Mouse (Mus musculus): ENCODE measurements around the gene Mrpl38. TPM values are rescaled to one million over a fixed set of nuclear protein-coding genes. Genes with fewer than 3 reads are reported as not detected.

The Mrpl38 gene
- polyA plus RNA-seq, 1 experiment from 2014 or later: 102 TPM

GRCm38 (mm10) chr11:116111611-116112203 lies 27.0 kb downstream of the Mrpl38 start:
- Histone ChIP-seq H3K27me3 (ENCODE audit: control insufficient read depth, insufficient read depth, low read length) (peaks cover 50% of the 10 kb centered on the region), H3K9me3 (replicated peaks; ENCODE audit: control insufficient read depth, low read length) (no peaks in the 10 kb centered on the region), H3K4me2 (ENCODE audit: low read depth, low read length) (no peak overlapping the region), H3K9ac (replicated peaks; ENCODE audit: low read length) (no peak overlapping the region), H3K27ac (replicated peaks; ENCODE audit: low read depth, low read length) (no peak overlapping the region), H3K4me1 (ENCODE audit: control insufficient read depth, insufficient read depth, low read length) (peaks cover 11% of the 10 kb centered on the region), H3K36me3 (replicated peaks; ENCODE audit: control insufficient read depth, insufficient read depth, low read depth, low read length) (no peaks in the 10 kb centered on the region), H3K4me3 (ENCODE audit: low read depth, low read length) (no peak overlapping the region)
- ATAC-seq (replicated peaks; ENCODE audit: insufficient number of reproducible peaks, low FRiP score, low TSS enrichment, low read depth): no peak
- 86% methylated on average over 19 of the region's 19 CpGs for WGBS
- no peak for DNase-seq (ENCODE audit: low spot score)

- no peak for ATAC-seq (replicated peaks; ENCODE audit: insufficient number of reproducible peaks, low FRiP score, low TSS enrichment, low read depth)
- Histone ChIP-seq H3K9me3 (replicated peaks; ENCODE audit: control insufficient read depth, low read length) (no peaks in the 10 kb centered on the region), H3K27me3 (ENCODE audit: control insufficient read depth, insufficient read depth, low read length) (peaks cover 53% of the 10 kb centered on the region), H3K4me2 (ENCODE audit: low read depth, low read length) (no peak overlapping the region), H3K36me3 (replicated peaks; ENCODE audit: control insufficient read depth, insufficient read depth, low read depth, low read length) (no peaks in the 10 kb centered on the region), H3K4me3 (ENCODE audit: low read depth, low read length) (no peak overlapping the region), H3K9ac (replicated peaks; ENCODE audit: low read length) (no peak overlapping the region), H3K4me1 (ENCODE audit: control insufficient read depth, insufficient read depth, low read length) (peaks cover 11% of the 10 kb centered on the region), H3K27ac (replicated peaks; ENCODE audit: low read depth, low read length) (no peak overlapping the region)
- whole genome bisulfite sequencing: 74% methylated on average over 4 of the region's 4 CpGs
- no peak for DNase-seq (ENCODE audit: low spot score)
These were observed 27.6 kb downstream of the Mrpl38 start for GRCm38 (mm10) chr11:116111067-116111466.

GRCm38 (mm10) chr11:116110540-116110939 lies 28.1 kb downstream of the Mrpl38 start:
- no peak overlapping the region for H3K9ac ChIP-seq (replicated peaks; ENCODE audit: low read length)

GRCm38 (mm10) chr11:116110131-116110530 lies 28.5 kb downstream of the Mrpl38 start:
- peaks cover 11% of the 10 kb centered on the region for H3K4me1 ChIP-seq (ENCODE audit: control insufficient read depth, insufficient read depth, low read length)
- H3K9ac ChIP-seq (replicated peaks; ENCODE audit: low read length): peak overlapping the region; percentile 47; the same call in 1 of the 2 replicates
- H3K27me3 ChIP-seq (ENCODE audit: control insufficient read depth, insufficient read depth, low read length): peaks cover 53% of the 10 kb centered on the region
- H3K4me3 ChIP-seq (ENCODE audit: low read depth, low read length): peak overlapping the region; percentile 36
- ATAC-seq (replicated peaks; ENCODE audit: insufficient number of reproducible peaks, low FRiP score, low TSS enrichment, low read depth): no peak
- WGBS: 3% methylated on average over 33 of the region's 35 CpGs
- H3K36me3 ChIP-seq (replicated peaks; ENCODE audit: control insufficient read depth, insufficient read depth, low read depth, low read length): no peaks in the 10 kb centered on the region
- H3K4me2 ChIP-seq (ENCODE audit: low read depth, low read length): peak overlapping the region; percentile 49
- H3K27ac ChIP-seq (replicated peaks; ENCODE audit: low read depth, low read length): no peak overlapping the region
- H3K9me3 ChIP-seq (replicated peaks; ENCODE audit: control insufficient read depth, low read length): no peaks in the 10 kb centered on the region
- no peak for DNase-seq (ENCODE audit: low spot score)

More at GRCm38 (mm10) chr11:116110540-116110939, 28.1 kb downstream of the Mrpl38 start:
- Histone ChIP-seq H3K4me3 (ENCODE audit: low read depth, low read length) (peak overlapping the region; percentile 36; the same call in 1 of the 2 replicates), H3K36me3 (replicated peaks; ENCODE audit: control insufficient read depth, insufficient read depth, low read depth, low read length) (no peaks in the 10 kb centered on the region), H3K9me3 (replicated peaks; ENCODE audit: control insufficient read depth, low read length) (no peaks in the 10 kb centered on the region), H3K27ac (replicated peaks; ENCODE audit: low read depth, low read length) (no peak overlapping the region), H3K4me2 (ENCODE audit: low read depth, low read length) (peak overlapping the region; percentile 49), H3K4me1 (ENCODE audit: control insufficient read depth, insufficient read depth, low read length) (peaks cover 11% of the 10 kb centered on the region), H3K27me3 (ENCODE audit: control insufficient read depth, insufficient read depth, low read length) (peaks cover 53% of the 10 kb centered on the region)
- no peak for ATAC-seq (replicated peaks; ENCODE audit: insufficient number of reproducible peaks, low FRiP score, low TSS enrichment, low read depth)
- no peak for DNase-seq (ENCODE audit: low spot score)
- 28% methylated on average over 10 of the region's 10 CpGs for WGBS

- ATAC-seq (replicated peaks; ENCODE audit: insufficient number of reproducible peaks, low FRiP score, low TSS enrichment, low read depth) (no peak), DNase-seq (ENCODE audit: low spot score) (no peak)
- Histone ChIP-seq H3K4me2 (ENCODE audit: low read depth, low read length) (peak overlapping the region; percentile 49), H3K27me3 (ENCODE audit: control insufficient read depth, insufficient read depth, low read length) (peaks cover 53% of the 10 kb centered on the region), H3K9ac (replicated peaks; ENCODE audit: low read length) (peak overlapping the region; percentile 47; the same call in 1 of the 2 replicates), H3K9me3 (replicated peaks; ENCODE audit: control insufficient read depth, low read length) (no peaks in the 10 kb centered on the region), H3K4me3 (ENCODE audit: low read depth, low read length) (peak overlapping the region; percentile 36), H3K4me1 (ENCODE audit: control insufficient read depth, insufficient read depth, low read length) (peaks cover 11% of the 10 kb centered on the region), H3K27ac (replicated peaks; ENCODE audit: low read depth, low read length) (no peak overlapping the region), H3K36me3 (replicated peaks; ENCODE audit: control insufficient read depth, insufficient read depth, low read depth, low read length) (no peaks in the 10 kb centered on the region)
- WGBS: 1% methylated on average over 70 of the region's 70 CpGs
These were observed 29.1 kb downstream of the Mrpl38 start for GRCm38 (mm10) chr11:116109441-116110081.

GRCm38 (mm10) chr11:116108464-116109137 lies 30.1 kb downstream of the Mrpl38 start:
- Histone ChIP-seq H3K4me1 (ENCODE audit: control insufficient read depth, insufficient read depth, low read length) (peaks cover 18% of the 10 kb centered on the region), H3K4me3 (ENCODE audit: low read depth, low read length) (peak overlapping the region; percentile 36), H3K9ac (replicated peaks; ENCODE audit: low read length) (no peak overlapping the region; the same call in 1 of the 2 replicates), H3K27me3 (ENCODE audit: control insufficient read depth, insufficient read depth, low read length) (peaks cover 53% of the 10 kb centered on the region), H3K4me2 (ENCODE audit: low read depth, low read length) (no peak overlapping the region), H3K9me3 (replicated peaks; ENCODE audit: control insufficient read depth, low read length) (no peaks in the 10 kb centered on the region), H3K36me3 (replicated peaks; ENCODE audit: control insufficient read depth, insufficient read depth, low read depth, low read length) (no peaks in the 10 kb centered on the region), H3K27ac (replicated peaks; ENCODE audit: low read depth, low read length) (no peak overlapping the region)
- 4% methylated on average over 22 of the region's 23 CpGs for WGBS
- DNase-seq (ENCODE audit: low spot score): no peak
- ATAC-seq (replicated peaks; ENCODE audit: insufficient number of reproducible peaks, low FRiP score, low TSS enrichment, low read depth): no peak

GRCm38 (mm10) chr11:116107777-116108285 lies 30.8 kb downstream of the Mrpl38 start:
- Histone ChIP-seq H3K9me3 (replicated peaks; ENCODE audit: control insufficient read depth, low read length) (no peaks in the 10 kb centered on the region), H3K27me3 (ENCODE audit: control insufficient read depth, insufficient read depth, low read length) (peaks cover 53% of the 10 kb centered on the region), H3K4me3 (ENCODE audit: low read depth, low read length) (no peak overlapping the region), H3K27ac (replicated peaks; ENCODE audit: low read depth, low read length) (no peak overlapping the region), H3K9ac (replicated peaks; ENCODE audit: low read length) (no peak overlapping the region), H3K4me1 (ENCODE audit: control insufficient read depth, insufficient read depth, low read length) (peaks cover 18% of the 10 kb centered on the region), H3K36me3 (replicated peaks; ENCODE audit: control insufficient read depth, insufficient read depth, low read depth, low read length) (no peaks in the 10 kb centered on the region), H3K4me2 (ENCODE audit: low read depth, low read length) (no peak overlapping the region)
- ATAC-seq (replicated peaks; ENCODE audit: insufficient number of reproducible peaks, low FRiP score, low TSS enrichment, low read depth): no peak
- no peak for DNase-seq (ENCODE audit: low spot score)
- 9% methylated on average over 19 of the region's 19 CpGs for WGBS

All from embryonic facial prominence, embryonic 11.5 days (tissue).